Mouse (Mus musculus) left cerebral cortex, postnatal 14 days (tissue): Measurements from ENCODE around the gene Slco1a6. TPM values are rescaled to one million over a fixed set of nuclear protein-coding genes. Genes with fewer than 3 reads are reported as not detected.

Experiments used
- DNase-seq, 2 experiments: peaks; one replicate each; pipeline ENCODE4 v3.0.0; 2021 to 2022; ENCODE audit warnings: low spot score in 2 of 2, mixed read lengths in 1 of 2
- intact Hi-C: fragments of 180-260 bp; cut with DNase I; formaldehyde crosslinking; loops from one replicate; pipeline ENCODE4 v1.15.1; 2025
- total RNA-seq, 2 experiments: library from RNA; stranded (reverse); gene quantifications; 2 replicates each; pipeline ENCODE4 v1.2.3; 2021

Slco1a6 gene
- total RNA-seq, 2 experiments from 2014 or later: not detected

GRCm38 (mm10) chr6:142041896-142042295 lies 166.4 kb downstream of the Slco1a6 start:
- DNase-seq: no peak
- intact Hi-C loops: loop anchor here (10.0 kb wide), 1 partner anchor 557 kb away; no protein-coding TSS in a partner anchor

DNA sequence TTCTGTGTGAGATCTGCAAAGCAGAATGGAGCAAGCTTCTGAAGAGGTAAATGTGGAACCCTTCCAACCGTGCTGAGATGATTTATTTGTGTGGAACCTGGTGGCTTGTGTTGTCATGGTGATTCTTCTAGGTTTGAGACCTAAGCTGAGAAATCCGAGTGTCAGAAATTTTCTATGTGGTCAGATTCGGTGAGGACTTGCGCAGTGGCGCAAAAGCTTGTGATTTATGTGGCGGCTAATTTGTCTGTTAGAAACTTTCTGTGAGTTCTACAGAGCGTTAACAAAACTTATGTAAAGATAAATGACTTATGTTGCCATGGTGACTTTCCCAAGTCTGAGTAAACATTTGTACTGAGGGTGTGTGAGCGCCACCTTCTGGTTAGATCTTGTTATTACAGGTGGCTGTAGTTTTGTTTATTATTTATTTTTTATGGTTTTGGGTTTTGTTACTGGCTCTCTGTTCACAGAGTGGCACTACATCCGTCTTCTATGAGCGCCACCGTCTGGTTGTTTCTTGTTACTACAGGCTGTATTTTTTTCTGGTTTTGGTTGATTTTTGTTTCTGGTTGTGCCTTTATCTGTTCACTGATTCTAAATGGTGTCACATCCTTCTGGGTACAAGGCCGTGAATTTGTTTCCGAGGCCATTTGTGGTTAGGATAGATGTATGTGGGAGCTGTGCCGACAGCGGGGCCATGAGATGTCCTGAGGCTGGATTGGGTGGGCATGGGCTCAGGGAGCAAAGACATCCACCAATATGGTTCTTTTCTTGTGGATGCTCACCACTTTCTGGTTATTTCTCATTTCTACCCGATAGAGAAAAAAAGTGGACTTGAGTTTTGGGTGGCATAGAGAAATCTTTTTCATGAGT lies 167.8 kb downstream of the Slco1a6 start:
- intact Hi-C loops: loop anchor here (10.0 kb wide), 1 partner anchor 556 kb away; no protein-coding TSS in a partner anchor
- peak; percentile 55 to 90 for DNase-seq

DNA sequence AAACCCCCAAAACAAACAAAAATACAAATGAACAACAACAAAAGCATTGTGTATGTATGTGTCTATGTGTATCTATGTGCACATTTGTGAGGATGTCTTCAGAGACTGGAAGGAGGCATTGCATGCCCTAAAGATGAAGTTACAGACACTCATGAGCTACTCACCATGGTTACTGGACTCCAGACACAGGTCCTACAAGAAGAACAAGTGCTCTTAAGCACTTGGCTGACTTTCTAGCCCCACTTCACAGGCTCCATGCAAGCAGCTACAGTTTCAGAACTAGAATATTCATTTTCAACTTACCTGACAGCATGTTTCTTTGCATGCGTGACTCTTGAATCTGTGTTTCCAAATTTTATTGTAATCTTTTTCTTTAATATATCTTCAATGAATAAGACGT lies 172.6 kb downstream of the Slco1a6 start:
- DNase-seq: no peak
- intact Hi-C loops: no loop called here

Other genes with a start within 250 kb of the Slco1a6 start
- not detected for gene Gm6614, start 197.1 kb downstream of the Slco1a6 start, total RNA-seq
- not detected for gene Iapp, start 89.9 kb upstream of the Slco1a6 start, total RNA-seq
- gene Slco1a5, start 114.5 kb upstream of the Slco1a6 start, total RNA-seq: not detected
- 10 to 100 TPM; 11.0 to 15.8 TPM for gene Pyroxd1, start 137.1 kb upstream of the Slco1a6 start, total RNA-seq
- gene Recql, start 178.6 kb upstream of the Slco1a6 start, total RNA-seq: 10 to 100 TPM; 18.6 to 20.2 TPM
- gene Golt1b, start 178.7 kb upstream of the Slco1a6 start, total RNA-seq: 10 to 100 TPM; 29.0 to 29.5 TPM
- gene Spx, start 204.9 kb upstream of the Slco1a6 start, total RNA-seq: 1 to 10 TPM in 1 of 2 experiments, under 1 TPM in 1; 0.92 to 2.1 TPM